Mouse (Mus musculus): ENCODE measurements around the gene Ercc2. TPM values are rescaled to one million over a fixed set of nuclear protein-coding genes. Genes with fewer than 3 reads are reported as not detected.

Gene Ercc2
- polyA plus RNA-seq, 1 experiment from 2014 or later = 22.2 TPM

DNA sequence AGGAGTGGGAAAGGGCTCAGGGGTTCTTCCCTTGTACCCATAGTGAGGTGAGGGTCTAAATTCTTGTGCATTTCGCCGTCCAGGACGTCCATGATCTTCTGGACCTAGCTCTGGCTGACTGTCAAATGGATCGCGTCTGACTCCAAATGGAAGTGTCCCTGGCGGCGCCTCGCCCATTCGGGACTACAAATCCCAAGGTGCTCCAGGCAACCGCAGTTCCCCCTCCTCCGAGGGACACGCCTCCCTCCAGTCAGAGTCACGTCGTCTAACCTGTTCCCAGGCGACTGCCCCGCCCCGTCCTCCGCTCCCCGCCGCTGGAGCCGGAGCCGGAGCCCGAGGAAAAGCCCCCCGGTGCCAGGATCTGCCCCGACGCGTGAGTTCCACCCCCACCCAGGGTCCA is 20.9 kb upstream of the Ercc2 start:
- peaks cover 20% of the 10 kb centered on the region for H3K27me3 ChIP-seq (replicated peaks)
- H3K9me3 ChIP-seq (replicated peaks) = no peaks in the 10 kb centered on the region
- WGBS = 1% methylated on average over 27 of the region's 27 CpGs
- peak; percentile 45; the same call in 1 of the 2 replicates for ATAC-seq (ENCODE audit: low FRiP score)
- H3K4me2 ChIP-seq = peak overlapping the region; percentile 96
- H3K4me1 ChIP-seq = peaks cover 38% of the 10 kb centered on the region
- peaks cover 8% of the 10 kb centered on the region for H3K36me3 ChIP-seq
- H3K27ac ChIP-seq (replicated peaks) = peak overlapping the region; percentile 63; the same call in 1 of the 2 replicates
- H3K4me3 ChIP-seq (replicated peaks) = peak overlapping the region; percentile 65
- peak overlapping the region; percentile 45 for H3K9ac ChIP-seq (replicated peaks)

- H3K36me3 ChIP-seq = peaks cover 3% of the 10 kb centered on the region; the same call in 1 of the 2 replicates
- ATAC-seq (ENCODE audit: low FRiP score) = no peak
- peak overlapping the region; percentile 45 for H3K9ac ChIP-seq (replicated peaks)
- 14% methylated on average over 16 of the region's 16 CpGs for WGBS
- peaks cover 38% of the 10 kb centered on the region for H3K4me1 ChIP-seq
- H3K4me2 ChIP-seq = peak overlapping the region; percentile 96
- H3K27me3 ChIP-seq (replicated peaks) = peaks cover 20% of the 10 kb centered on the region
- no peaks in the 10 kb centered on the region for H3K9me3 ChIP-seq (replicated peaks)
- H3K27ac ChIP-seq (replicated peaks) = no peak overlapping the region
- H3K4me3 ChIP-seq (replicated peaks) = peak overlapping the region; percentile 65
Observed at GRCm38 (mm10) chr7:19361720-19362119, 20.1 kb upstream of the Ercc2 start.

DNA sequence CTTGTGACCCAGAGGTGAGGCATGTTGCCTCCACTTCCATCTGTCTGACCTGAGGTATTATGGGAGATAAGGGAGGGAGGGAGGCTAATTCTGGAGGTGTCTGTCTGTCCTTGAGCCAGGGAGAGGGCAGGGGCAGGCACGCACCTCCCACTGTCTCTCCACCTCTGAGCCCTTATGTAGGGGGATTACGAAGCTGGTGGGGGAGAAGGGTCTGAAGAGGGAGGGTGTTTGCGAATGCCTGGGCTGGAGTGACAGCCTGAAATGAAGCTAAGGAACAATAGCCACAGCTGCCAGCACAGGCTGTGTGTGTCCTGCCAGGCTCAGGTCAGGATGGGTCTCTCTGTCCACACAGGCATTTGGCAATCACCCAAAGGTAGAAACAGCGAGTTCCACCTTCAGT is 19.5 kb upstream of the Ercc2 start:
- WGBS = 49% methylated on average over 4 of the region's 4 CpGs
- Histone ChIP-seq H3K4me3 (replicated peaks) (0 out of 2 replicates have a peak overlapping the region, but pooled peaks have one; percentile 65), H3K4me2 (peak overlapping the region; percentile 96)

DNA sequence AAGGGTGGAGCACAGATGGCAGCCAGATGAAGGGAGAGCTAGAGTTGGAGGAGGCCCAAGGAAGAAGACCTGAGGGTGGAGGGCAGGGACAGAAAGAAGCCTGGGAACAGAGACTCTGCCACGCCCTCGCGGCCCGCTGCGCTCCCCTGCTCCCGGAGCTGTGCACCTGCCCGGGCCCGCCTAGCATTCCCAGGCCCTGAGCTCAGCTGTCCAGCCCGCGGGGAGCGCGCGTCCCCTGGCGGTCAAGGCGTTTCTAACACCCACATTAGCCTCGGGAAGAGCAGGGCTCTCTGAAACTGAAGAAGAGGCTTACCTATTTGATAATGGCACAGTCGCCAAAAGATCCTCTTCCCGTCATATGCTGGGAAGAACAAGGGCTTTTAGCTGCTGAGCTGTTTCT is 17.9 kb upstream of the Ercc2 start:
- ATAC-seq (ENCODE audit: low FRiP score) = no peak
- H3K27me3 ChIP-seq (replicated peaks) = peaks cover 27% of the 10 kb centered on the region
- no peak overlapping the region for H3K4me2 ChIP-seq
- H3K27ac ChIP-seq (replicated peaks) = no peak overlapping the region
- no peaks in the 10 kb centered on the region for H3K9me3 ChIP-seq (replicated peaks)
- peaks cover 24% of the 10 kb centered on the region for H3K4me1 ChIP-seq
- 4% methylated on average over 18 of the region's 18 CpGs for WGBS
- no peak overlapping the region for H3K4me3 ChIP-seq (replicated peaks)
- no peaks in the 10 kb centered on the region for H3K36me3 ChIP-seq
- no peak overlapping the region for H3K9ac ChIP-seq (replicated peaks)

More for the DNA sequence above, 19.5 kb upstream of the Ercc2 start:
- Histone ChIP-seq H3K27me3 (replicated peaks) (peaks cover 20% of the 10 kb centered on the region), H3K9me3 (replicated peaks) (no peaks in the 10 kb centered on the region), H3K4me1 (peaks cover 38% of the 10 kb centered on the region), H3K36me3 (no peaks in the 10 kb centered on the region; the same call in 1 of the 2 replicates), H3K27ac (replicated peaks) (no peak overlapping the region), H3K9ac (replicated peaks) (no peak overlapping the region)
- ATAC-seq (ENCODE audit: low FRiP score) = no peak

DNA sequence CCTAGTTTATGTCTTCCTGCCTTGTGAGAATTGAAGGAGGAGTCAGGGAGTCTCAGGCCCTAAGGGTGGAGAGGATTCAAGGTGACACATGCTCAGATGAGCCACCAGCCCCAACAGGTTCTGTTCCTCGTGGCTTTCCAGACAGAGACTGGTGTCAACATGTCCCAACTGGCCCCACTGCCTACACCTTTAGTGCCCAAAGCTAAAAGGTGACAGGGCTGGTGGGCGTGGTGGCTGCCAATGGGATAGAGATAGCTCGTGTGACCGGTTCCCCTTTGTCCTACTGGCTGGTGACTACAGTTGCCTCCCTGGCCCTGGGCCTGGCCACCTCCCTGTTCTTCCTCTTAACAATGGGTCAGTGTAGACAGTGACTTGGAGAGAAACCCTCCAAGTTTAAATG is 16.4 kb upstream of the Ercc2 start:
- ATAC-seq (ENCODE audit: low FRiP score) = no peak
- H3K9ac ChIP-seq (replicated peaks) = no peak overlapping the region
- 71% methylated on average over 4 of the region's 4 CpGs for WGBS
- H3K4me1 ChIP-seq = peaks cover 27% of the 10 kb centered on the region
- no peak overlapping the region for H3K27ac ChIP-seq (replicated peaks)
- H3K27me3 ChIP-seq (replicated peaks) = peaks cover 30% of the 10 kb centered on the region
- no peaks in the 10 kb centered on the region for H3K9me3 ChIP-seq (replicated peaks)
- H3K4me3 ChIP-seq (replicated peaks) = no peak overlapping the region
- H3K36me3 ChIP-seq = no peaks in the 10 kb centered on the region
- H3K4me2 ChIP-seq = no peak overlapping the region

DNA sequence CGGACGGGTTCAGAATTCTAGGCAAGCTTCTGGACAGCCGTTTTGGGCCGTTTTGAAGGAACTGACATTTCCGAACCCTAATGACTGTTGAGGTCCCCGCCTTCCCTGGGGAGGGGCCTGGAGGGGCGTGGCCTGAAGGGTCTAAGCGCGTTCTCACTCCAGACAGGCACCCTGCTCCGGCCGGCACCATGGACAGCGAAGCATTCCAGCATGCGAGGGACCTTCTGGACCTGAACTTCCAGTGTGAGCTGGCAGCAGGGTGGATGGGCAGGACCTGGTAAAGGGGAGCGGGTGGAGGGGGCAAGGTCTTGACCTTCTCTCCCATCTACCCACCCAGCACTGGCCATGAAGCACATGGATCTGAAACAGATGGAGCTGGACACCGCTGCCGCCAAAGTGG is 13.4 kb upstream of the Ercc2 start:
- Histone ChIP-seq H3K4me3 (replicated peaks) (no peak overlapping the region), H3K9ac (replicated peaks) (no peak overlapping the region), H3K4me1 (peaks cover 7% of the 10 kb centered on the region), H3K27me3 (replicated peaks) (peaks cover 17% of the 10 kb centered on the region; the same call in 1 of the 2 replicates), H3K27ac (replicated peaks) (no peak overlapping the region), H3K36me3 (no peaks in the 10 kb centered on the region), H3K4me2 (no peak overlapping the region), H3K9me3 (replicated peaks) (no peaks in the 10 kb centered on the region)
- WGBS = 23% methylated on average over 16 of the region's 16 CpGs
- ATAC-seq (ENCODE audit: low FRiP score) = no peak

DNA sequence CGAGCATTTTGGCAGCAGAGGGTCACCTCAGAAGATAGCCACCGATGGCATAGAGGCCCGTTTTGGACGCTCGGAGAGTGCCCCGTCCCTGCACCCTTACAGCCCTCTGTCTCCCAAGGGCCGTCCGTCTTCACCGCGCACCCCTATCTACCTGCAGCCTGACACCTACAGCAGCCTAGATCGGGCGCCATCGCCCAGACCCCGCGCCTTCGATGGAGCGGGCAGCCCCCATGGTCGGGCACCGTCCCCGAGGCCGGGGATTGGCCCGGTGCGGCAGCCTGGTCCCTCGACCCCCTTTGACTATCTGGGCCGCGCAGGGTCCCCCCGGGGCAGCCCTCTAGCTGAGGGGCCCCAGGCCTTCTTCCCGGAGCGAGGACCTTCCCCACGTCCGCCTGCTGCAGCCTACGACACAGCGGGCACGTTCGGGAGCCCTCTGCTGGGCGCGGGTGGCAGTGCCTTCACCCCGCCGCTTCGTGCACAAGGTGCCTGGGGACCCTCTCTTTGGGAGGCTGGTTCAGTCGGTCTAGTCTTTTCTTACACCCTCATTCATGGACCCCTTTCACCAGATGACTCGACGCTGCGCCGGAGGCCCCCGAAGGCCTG is 11.9 kb upstream of the Ercc2 start:
- H3K4me2 ChIP-seq = peak overlapping the region; percentile 78
- peak overlapping the region; percentile 48 for H3K4me3 ChIP-seq (replicated peaks)
- peak; percentile 80 for ATAC-seq (ENCODE audit: low FRiP score)
- H3K36me3 ChIP-seq = no peaks in the 10 kb centered on the region
- peaks cover 10% of the 10 kb centered on the region; the same call in 1 of the 2 replicates for H3K27me3 ChIP-seq (replicated peaks)
- H3K4me1 ChIP-seq = peaks cover 7% of the 10 kb centered on the region
- H3K9me3 ChIP-seq (replicated peaks) = no peaks in the 10 kb centered on the region
- 12% methylated on average over 46 of the region's 46 CpGs for WGBS
- no peak overlapping the region for H3K27ac ChIP-seq (replicated peaks)
- peak overlapping the region; percentile 58 for H3K9ac ChIP-seq (replicated peaks)

DNA sequence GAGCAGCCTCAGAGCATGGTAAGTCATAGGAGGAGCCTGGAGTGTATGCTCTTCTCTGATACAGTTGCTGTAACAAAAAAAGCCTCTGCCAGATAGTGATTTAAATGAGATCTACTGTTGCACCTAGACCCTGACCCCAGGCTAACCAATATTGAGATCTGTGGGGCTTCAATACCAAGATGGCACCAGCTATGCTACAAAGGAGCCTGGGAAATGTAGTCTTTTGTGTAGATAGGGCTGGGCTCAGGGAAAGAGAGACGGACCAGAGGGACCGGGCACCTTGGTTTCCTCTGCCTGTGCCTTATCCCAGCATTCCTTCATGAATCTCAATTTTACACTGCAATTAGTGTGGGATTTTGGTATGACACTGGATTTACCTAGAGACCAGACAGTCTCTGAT is 8.4 kb upstream of the Ercc2 start:
- Histone ChIP-seq H3K4me1 (peaks cover 7% of the 10 kb centered on the region), H3K9me3 (replicated peaks) (no peaks in the 10 kb centered on the region), H3K27me3 (replicated peaks) (peaks cover 9% of the 10 kb centered on the region; the same call in 1 of the 2 replicates), H3K27ac (replicated peaks) (no peak overlapping the region), H3K36me3 (no peaks in the 10 kb centered on the region), H3K9ac (replicated peaks) (no peak overlapping the region), H3K4me3 (replicated peaks) (no peak overlapping the region), H3K4me2 (no peak overlapping the region)
- 87% methylated on average over 2 of the region's 2 CpGs for WGBS
- no peak for ATAC-seq (ENCODE audit: low FRiP score)

GRCm38 (mm10) chr7:19375368-19375767 is 6.4 kb upstream of the Ercc2 start:
- ATAC-seq (ENCODE audit: low FRiP score) = no peak
- H3K9me3 ChIP-seq (replicated peaks) = no peaks in the 10 kb centered on the region
- no peak overlapping the region for H3K4me3 ChIP-seq (replicated peaks)
- H3K4me2 ChIP-seq = no peak overlapping the region
- peaks cover under 1% of the 10 kb centered on the region; the same call in 1 of the 2 replicates for H3K4me1 ChIP-seq
- WGBS = 80% methylated on average over 18 of the region's 18 CpGs
- no peak overlapping the region for H3K27ac ChIP-seq (replicated peaks)
- no peaks in the 10 kb centered on the region for H3K36me3 ChIP-seq
- H3K27me3 ChIP-seq (replicated peaks) = no peaks in the 10 kb centered on the region
- no peak overlapping the region for H3K9ac ChIP-seq (replicated peaks)

DNA sequence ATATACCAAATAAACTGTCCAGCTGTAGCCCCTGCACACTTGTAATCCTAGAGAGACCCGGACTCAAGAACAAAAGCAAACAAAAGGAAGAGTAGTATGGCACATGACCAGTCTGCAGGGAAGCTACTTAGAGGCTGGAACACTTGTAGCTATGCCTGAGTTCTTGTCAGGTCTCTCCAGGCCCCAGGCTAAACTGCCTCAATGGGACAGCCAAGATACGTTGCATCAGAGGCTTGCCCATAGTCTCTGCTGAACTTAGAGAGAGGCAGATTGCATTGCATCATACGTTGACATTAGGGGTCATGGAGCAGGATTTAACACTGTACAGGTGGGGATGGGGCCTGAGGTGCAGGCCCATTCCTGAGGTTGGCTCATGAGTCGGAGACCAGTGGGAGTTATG is 5.8 kb upstream of the Ercc2 start:
- no peaks in the 10 kb centered on the region for H3K9me3 ChIP-seq (replicated peaks)
- no peak overlapping the region for H3K4me2 ChIP-seq
- no peak overlapping the region for H3K9ac ChIP-seq (replicated peaks)
- no peak overlapping the region for H3K4me3 ChIP-seq (replicated peaks)
- no peak overlapping the region for H3K27ac ChIP-seq (replicated peaks)
- ATAC-seq (ENCODE audit: low FRiP score) = no peak
- H3K36me3 ChIP-seq = no peaks in the 10 kb centered on the region
- no peaks in the 10 kb centered on the region for H3K27me3 ChIP-seq (replicated peaks)
- WGBS = 88% methylated on average over 4 of the region's 4 CpGs
- H3K4me1 ChIP-seq = no peaks in the 10 kb centered on the region

DNA sequence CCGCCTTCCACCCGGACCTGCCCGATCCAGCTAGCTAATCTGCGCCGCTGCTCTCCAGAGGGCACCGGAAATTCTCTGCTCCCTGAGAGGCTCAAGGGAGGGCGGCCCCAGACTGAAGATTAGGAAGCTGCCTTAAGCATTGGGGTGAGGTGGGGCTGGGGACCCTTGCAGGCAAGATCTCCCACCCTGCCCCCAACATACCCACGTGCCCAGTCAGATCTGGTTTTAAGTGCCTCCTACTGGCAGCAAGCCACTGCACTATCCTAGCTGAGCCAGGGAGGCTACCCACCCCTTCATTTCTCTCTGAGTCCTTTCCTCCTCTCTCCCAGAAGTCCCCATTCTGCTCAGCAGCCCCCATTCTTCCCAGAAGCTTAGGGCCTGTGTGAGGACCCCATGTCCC is 3.8 kb upstream of the Ercc2 start:
- Histone ChIP-seq H3K4me3 (replicated peaks) (no peak overlapping the region), H3K36me3 (no peaks in the 10 kb centered on the region), H3K9me3 (replicated peaks) (no peaks in the 10 kb centered on the region), H3K27me3 (replicated peaks) (no peaks in the 10 kb centered on the region), H3K4me2 (no peak overlapping the region), H3K4me1 (peaks cover 9% of the 10 kb centered on the region), H3K9ac (replicated peaks) (no peak overlapping the region), H3K27ac (replicated peaks) (no peak overlapping the region)
- 76% methylated on average over 8 of the region's 8 CpGs for WGBS
- ATAC-seq (ENCODE audit: low FRiP score) = no peak

DNA sequence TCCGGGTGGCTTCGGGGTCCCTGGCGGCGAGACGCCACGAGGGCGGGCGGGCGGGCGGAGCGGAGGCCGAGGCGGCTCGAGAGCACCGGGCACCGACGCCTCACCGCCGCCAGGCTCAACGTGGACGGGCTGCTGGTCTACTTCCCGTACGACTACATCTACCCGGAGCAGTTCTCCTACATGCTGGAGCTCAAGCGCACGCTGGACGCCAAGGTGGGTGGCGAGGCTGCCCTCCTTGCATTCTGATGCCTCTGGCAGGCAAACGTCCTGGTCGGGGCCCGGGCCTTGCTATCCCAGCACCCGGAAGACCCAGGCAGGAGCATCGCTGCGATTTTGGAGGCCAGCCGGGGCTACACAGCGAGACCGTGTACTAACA is 344 bp downstream of the Ercc2 start:
- H3K36me3 ChIP-seq = peaks cover 33% of the 10 kb centered on the region
- peak overlapping the region; percentile 90 for H3K9ac ChIP-seq (replicated peaks)
- peak; percentile 65 for ATAC-seq (ENCODE audit: low FRiP score)
- WGBS = under 1% methylated on average over 35 of the region's 37 CpGs
- no peaks in the 10 kb centered on the region for H3K27me3 ChIP-seq (replicated peaks)
- H3K9me3 ChIP-seq (replicated peaks) = no peaks in the 10 kb centered on the region
- peak overlapping the region; percentile 68 for H3K27ac ChIP-seq (replicated peaks)
- peaks cover 22% of the 10 kb centered on the region for H3K4me1 ChIP-seq
- H3K4me3 ChIP-seq (replicated peaks) = peak overlapping the region; percentile 93
- peak overlapping the region; percentile 74 for H3K4me2 ChIP-seq
